Comparison of ENCODE assay signal across 8 mouse cellular contexts in genomic region chr7:75880236-75880635, GRCm38 (mm10). TPM values are rescaled to one million over a fixed set of nuclear protein-coding genes. Genes with fewer than 3 reads are reported as not detected.
DNase-seq lines count a peak whose midpoint lies in the region; ATAC-seq lines count a peak whose summit lies in the region.

No protein-coding gene starts in this region.

- no peak overlapping the region for H3K4me3 ChIP-seq in kidney, embryonic 14.5 days (ENCODE audit: low read length)
- H3K4me3 ChIP-seq in forebrain, embryonic 12.5 days (replicated peaks), result no peak overlapping the region
- H3K4me3 ChIP-seq in hindbrain, embryonic 15.5 days, result no peak overlapping the region
- no peak overlapping the region for H3K4me3 ChIP-seq in midbrain, embryonic 15.5 days

- H3K36me3 ChIP-seq in kidney, embryonic 14.5 days (ENCODE audit: control insufficient read depth, insufficient read depth, low read length), result no peaks in the 10 kb centered on the region
- 0 out of 2 replicates have a peak, but pooled peaks cover 4% of the 10 kb centered on the region for H3K36me3 ChIP-seq in forebrain, embryonic 12.5 days (replicated peaks)
- no peaks in the 10 kb centered on the region for H3K36me3 ChIP-seq in hindbrain, embryonic 15.5 days
- H3K36me3 ChIP-seq in midbrain, embryonic 15.5 days (replicated peaks), result no peaks in the 10 kb centered on the region

- H3K4me2 ChIP-seq in kidney, embryonic 14.5 days (replicated peaks; ENCODE audit: low read depth, low read length), result no peak overlapping the region
- peak overlapping the region; percentile 30; the same call in 1 of the 2 replicates for H3K4me2 ChIP-seq in forebrain, embryonic 12.5 days
- H3K4me2 ChIP-seq in hindbrain, embryonic 15.5 days, result peak overlapping the region; percentile 40
- peak overlapping the region; percentile 35 for H3K4me2 ChIP-seq in midbrain, embryonic 15.5 days

- no peak overlapping the region for H3K27ac ChIP-seq in kidney, embryonic 14.5 days (ENCODE audit: low read depth, low read length)
- peak overlapping the region; percentile 36; the same call in 1 of the 2 replicates for H3K27ac ChIP-seq in forebrain, embryonic 12.5 days
- H3K27ac ChIP-seq in hindbrain, embryonic 15.5 days (replicated peaks), result no peak overlapping the region
- H3K27ac ChIP-seq in midbrain, embryonic 15.5 days, result no peak overlapping the region

- no peaks in the 10 kb centered on the region for H3K9me3 ChIP-seq in kidney, embryonic 14.5 days (ENCODE audit: control insufficient read depth, low read length)
- H3K9me3 ChIP-seq in forebrain, embryonic 12.5 days, result no peaks in the 10 kb centered on the region
- no peaks in the 10 kb centered on the region for H3K9me3 ChIP-seq in hindbrain, embryonic 15.5 days
- H3K9me3 ChIP-seq in midbrain, embryonic 15.5 days, result no peaks in the 10 kb centered on the region

- 67% methylated on average over 8 of the region's 8 CpGs for whole genome bisulfite sequencing in kidney, embryonic 14.5 days
- WGBS in forebrain, embryonic 12.5 days, result 69% methylated on average over 8 of the region's 8 CpGs
- WGBS in hindbrain, embryonic 15.5 days, result 67% methylated on average over 8 of the region's 8 CpGs
- 71% methylated on average over 8 of the region's 8 CpGs for WGBS in midbrain, embryonic 15.5 days

- H3K27me3 ChIP-seq in kidney, embryonic 14.5 days (ENCODE audit: control insufficient read depth, insufficient read depth, low read length), result no peaks in the 10 kb centered on the region
- no peaks in the 10 kb centered on the region for H3K27me3 ChIP-seq in forebrain, embryonic 12.5 days
- H3K27me3 ChIP-seq in hindbrain, embryonic 15.5 days, result no peaks in the 10 kb centered on the region
- H3K27me3 ChIP-seq in midbrain, embryonic 15.5 days (replicated peaks), result no peaks in the 10 kb centered on the region

- no peaks in the 10 kb centered on the region for H3K4me1 ChIP-seq in kidney, embryonic 14.5 days (ENCODE audit: control insufficient read depth, insufficient read depth, low read length)
- peaks cover 5% of the 10 kb centered on the region; the same call in 1 of the 2 replicates for H3K4me1 ChIP-seq in forebrain, embryonic 12.5 days
- H3K4me1 ChIP-seq in hindbrain, embryonic 15.5 days (replicated peaks), result peaks cover 5% of the 10 kb centered on the region
- 0 out of 2 replicates have a peak, but pooled peaks cover 6% of the 10 kb centered on the region for H3K4me1 ChIP-seq in midbrain, embryonic 15.5 days

- peak; percentile 9; the same call in 1 of the 2 replicates for ATAC-seq in kidney, embryonic 14.5 days (ENCODE audit: low FRiP score, low TSS enrichment)
- ATAC-seq in forebrain, embryonic 12.5 days (ENCODE audit: low FRiP score), result peak; percentile 25; the same call in 1 of the 2 replicates
- peak; percentile 37; the same call in 1 of the 2 replicates for ATAC-seq in hindbrain, embryonic 15.5 days (ENCODE audit: low FRiP score, low read depth)
- peak; percentile 60; the same call in 1 of the 2 replicates for ATAC-seq in midbrain, embryonic 15.5 days (replicated peaks)

- H3K9ac ChIP-seq in kidney, embryonic 14.5 days (ENCODE audit: low read depth, low read length), result no peak overlapping the region
- no peak overlapping the region for H3K9ac ChIP-seq in forebrain, embryonic 12.5 days
- no peak overlapping the region for H3K9ac ChIP-seq in hindbrain, embryonic 15.5 days
- peak overlapping the region; percentile 14; the same call in 1 of the 2 replicates for H3K9ac ChIP-seq in midbrain, embryonic 15.5 days

- DNase-seq in kidney, adult 11 months, result no peak
- no peak for DNase-seq in thymus, postnatal 25 days
- DNase-seq in liver, result no peak
- DNase-seq in urinary bladder, postnatal 4 days (ENCODE audit: low spot score in 2 of 2), result no peak

RNA-seq across cellular contexts. Expression of gene Klhl25, which starts 32.1 kb away (rescaled TPM):
- 11.9 and 15.9 TPM in 2 replicates for polyA plus RNA-seq in kidney, embryonic 14.5 days (2014; fragmentation: Nextera tagmentation; extraction: Ambion mirVana)
- 24.8 and 25.6 TPM in 2 replicates for polyA plus RNA-seq in forebrain, embryonic 12.5 days (2016; fragmentation: Nextera tagmentation; extraction: Ambion mirVana)
- 26.9 and 32.6 TPM in 2 replicates for polyA plus RNA-seq in hindbrain, embryonic 15.5 days (2015; fragmentation: Nextera tagmentation; extraction: Ambion mirVana)
- 24.5 and 28.8 TPM in 2 replicates for polyA plus RNA-seq in midbrain, embryonic 15.5 days (2015; fragmentation: Nextera tagmentation; extraction: Ambion mirVana)

Comparison
In these comparisons a context has a peak if more than half of its experiments do, and no peak if none do; other contexts are left out.
1. ATAC-seq: peak in every context shown above with its lines; median percentile 60 in midbrain, embryonic 15.5 days; 37 in hindbrain, embryonic 15.5 days; 25 in forebrain, embryonic 12.5 days; 9 in kidney, embryonic 14.5 days.